Comparison of ENCODE assay signal across 8 mouse cellular contexts in genomic region chr13:111410831-111411230, GRCm38 (mm10).
DNase-seq lines count a peak whose midpoint lies in the region; ATAC-seq and TF ChIP-seq lines count a peak whose summit lies in the region.

No protein-coding gene starts in this region.

- no peak overlapping the region for H3K27ac ChIP-seq in kidney, postnatal 0 days
- H3K27ac ChIP-seq in neural tube, embryonic 11.5 days (ENCODE audit: low read depth, low read length), result no peak overlapping the region

- no peaks in the 10 kb centered on the region for H3K9me3 ChIP-seq in kidney, postnatal 0 days (replicated peaks; ENCODE audit: low read length)
- H3K9me3 ChIP-seq in neural tube, embryonic 11.5 days (ENCODE audit: control insufficient read depth, low read length), result no peaks in the 10 kb centered on the region

- H3K4me1 ChIP-seq in kidney, postnatal 0 days (replicated peaks; ENCODE audit: insufficient read depth, low read length), result no peaks in the 10 kb centered on the region
- no peaks in the 10 kb centered on the region for H3K4me1 ChIP-seq in neural tube, embryonic 11.5 days (ENCODE audit: control insufficient read depth, insufficient read depth, low read length)

- DNase-seq in frontal cortex, postnatal 14 days (ENCODE audit: low spot score in 2 of 2), result no peak
- DNase-seq in right cerebral cortex, postnatal 10 days (ENCODE audit: low spot score in 2 of 2), result peak; percentile 35 to 46
- DNase-seq in right cerebral cortex, postnatal 25 days, result no peak
- DNase-seq in embryo, embryonic 11 days, result peak; percentile 75
- peak; percentile 75 for DNase-seq in kidney, postnatal 0 days (ENCODE audit: low spot score)
- DNase-seq in neural tube, embryonic 11.5 days (ENCODE audit: low spot score), result peak; percentile 41
- no peak for DNase-seq in gastrocnemius, postnatal 14 days

- no peaks in the 10 kb centered on the region for H3K36me3 ChIP-seq in kidney, postnatal 0 days (ENCODE audit: insufficient read depth, low read length)
- H3K36me3 ChIP-seq in neural tube, embryonic 11.5 days (ENCODE audit: control insufficient read depth, insufficient read depth, low read length), result no peaks in the 10 kb centered on the region

- intact Hi-C loops in gastrocnemius, postnatal 14 days (cut with DNase I; ENCODE audit: low total_unique reads), result loop anchor here (2.0 kb wide), 1 partner anchor 1028 kb away; no protein-coding TSS in a partner anchor

- peak; percentile 87 for TF ChIP-seq CTCF in kidney, postnatal 0 days (IDR thresholded peaks at IDR 0.05; ENCODE audit: low read depth)

- no peaks in the 10 kb centered on the region for H3K27me3 ChIP-seq in kidney, postnatal 0 days (ENCODE audit: insufficient read depth, low read length)
- no peaks in the 10 kb centered on the region for H3K27me3 ChIP-seq in neural tube, embryonic 11.5 days (ENCODE audit: control insufficient read depth, insufficient read depth, low read length)

- no peak overlapping the region for H3K4me3 ChIP-seq in kidney, postnatal 0 days (replicated peaks; ENCODE audit: low read depth, low read length)
- H3K4me3 ChIP-seq in neural tube, embryonic 11.5 days (ENCODE audit: low read depth, low read length), result no peak overlapping the region

- ATAC-seq in frontal cortex, adult (ENCODE audit: low TSS enrichment), result peak; percentile 51
- ATAC-seq in kidney, postnatal 0 days (replicated peaks; ENCODE audit: low FRiP score, low read depth), result no peak
- ATAC-seq in neural tube, embryonic 11.5 days (ENCODE audit: insufficient read depth, low FRiP score, low TSS enrichment), result no peak

- under 1% methylated on average over 7 of the region's 7 CpGs for WGBS in kidney, postnatal 0 days
- WGBS in neural tube, embryonic 11.5 days, result 5% methylated on average over 7 of the region's 7 CpGs

- H3K9ac ChIP-seq in kidney, postnatal 0 days (ENCODE audit: low read depth, low read length), result no peak overlapping the region
- H3K9ac ChIP-seq in neural tube, embryonic 11.5 days (ENCODE audit: low read length), result no peak overlapping the region

- no peak overlapping the region for H3K4me2 ChIP-seq in kidney, postnatal 0 days (ENCODE audit: low read length)
- no peak overlapping the region for H3K4me2 ChIP-seq in neural tube, embryonic 11.5 days (ENCODE audit: low read depth)

Comparison
In these comparisons a context has a peak if more than half of its experiments do, and no peak if none do; other contexts are left out.
1. DNase-seq: peak in right cerebral cortex, postnatal 10 days (2 of 2), embryo, embryonic 11 days (single experiment), kidney, postnatal 0 days (single experiment) and neural tube, embryonic 11.5 days (single experiment); none in frontal cortex, postnatal 14 days (0 of 2), right cerebral cortex, postnatal 25 days (single experiment) and gastrocnemius, postnatal 14 days (single experiment).